In genomic region chr4:122903709-122904108, GRCm38 (mm10) we compare ENCODE assay signal across 21 mouse cellular contexts. TPM values are rescaled to one million over a fixed set of nuclear protein-coding genes. Genes with fewer than 3 reads are reported as not detected.
DNase-seq lines count a peak whose midpoint lies in the region; ATAC-seq and TF ChIP-seq lines count a peak whose summit lies in the region.
"Had no signal": no experiment of that assay in that cellular context is flagged by ENCODE, and none has a peak within 500 bp of the region (broad histone marks: within the 10 kb centered on the region; RNA-seq: fewer than 3 reads in every experiment).

No protein-coding gene starts in this region.

- peak; percentile 81 for ATAC-seq in common myeloid progenitor, adult 5-6 weeks (replicated peaks; ENCODE audit: low read depth, poor library complexity, severe bottlenecking)
- peak; percentile 76 for ATAC-seq in megakaryocyte progenitor cell, adult 5-6 weeks (replicated peaks; ENCODE audit: poor library complexity)
- no peak for ATAC-seq in lung, postnatal 0 days
- ATAC-seq: forebrain, embryonic 16.5 days; hindbrain, embryonic 16.5 days; inflammation-experienced regulatory T-cells, adult 6 months; intestine, postnatal 0 days had no signal

- H3K4me2 ChIP-seq in lung, postnatal 0 days (replicated peaks; ENCODE audit: low read depth, low read length) = no peak overlapping the region
- H3K4me2 ChIP-seq: embryonic facial prominence, embryonic 12.5 days; forebrain, embryonic 12.5 days; heart, embryonic 13.5 days; hindbrain, embryonic 12.5 days had no signal

- no peak overlapping the region for H3K9ac ChIP-seq in lung, postnatal 0 days (replicated peaks; ENCODE audit: low read depth)
- H3K9ac ChIP-seq: embryonic facial prominence, embryonic 12.5 days; forebrain, embryonic 12.5 days; heart, embryonic 13.5 days; hindbrain, embryonic 12.5 days had no signal

- H3K27ac ChIP-seq in lung, postnatal 0 days (ENCODE audit: low read length) = no peak overlapping the region
- H3K27ac ChIP-seq: embryonic facial prominence, embryonic 12.5 days; forebrain, embryonic 12.5 days; heart, embryonic 13.5 days; hindbrain, embryonic 12.5 days had no signal

- no peak for TF ChIP-seq CTCF in lung, postnatal 0 days (IDR thresholded peaks at IDR 0.05)

- H3K27me3 ChIP-seq in lung, postnatal 0 days (replicated peaks; ENCODE audit: insufficient read depth, low read length) = no peaks in the 10 kb centered on the region
- H3K27me3 ChIP-seq: embryonic facial prominence, embryonic 12.5 days; forebrain, embryonic 12.5 days; hindbrain, embryonic 12.5 days had no signal

- WGBS in lung, postnatal 0 days = 80% methylated on average over 3 of the region's 3 CpGs

- no peaks in the 10 kb centered on the region for H3K36me3 ChIP-seq in lung, postnatal 0 days (ENCODE audit: insufficient read depth, low read length)
- H3K36me3 ChIP-seq: embryonic facial prominence, embryonic 12.5 days; forebrain, embryonic 12.5 days; heart, embryonic 13.5 days; hindbrain, embryonic 12.5 days had no signal

- peak; percentile 9 to 16 for DNase-seq in B cell, adult 2 months
- no peak for DNase-seq in lung, postnatal 0 days (ENCODE audit: low spot score)
- DNase-seq in neural tube, embryonic 10.5 days (ENCODE audit: extremely low spot score, low spot score) = no peak
- no peak for DNase-seq in heart, adult 11 months
- DNase-seq: adrenal gland, postnatal 10 days; cerebellum, adult 11-12 months; cerebellum, adult 9-10 months; cerebellum, postnatal 25 days; embryo, embryonic 11 days; gastrocnemius, postnatal 14 days; heart, postnatal 36 days had no signal

- H3K4me1 ChIP-seq in lung, postnatal 0 days (ENCODE audit: insufficient read depth, low read depth, low read length) = no peaks in the 10 kb centered on the region
- H3K4me1 ChIP-seq: embryonic facial prominence, embryonic 12.5 days; forebrain, embryonic 12.5 days; heart, embryonic 13.5 days had no signal

- TF ChIP-seq EP300 in lung, postnatal 0 days (IDR thresholded peaks at IDR 0.05) = no peak

- H3K9me3 ChIP-seq in lung, postnatal 0 days (ENCODE audit: low read length) = no peaks in the 10 kb centered on the region
- H3K9me3 ChIP-seq: embryonic facial prominence, embryonic 12.5 days; forebrain, embryonic 12.5 days; hindbrain, embryonic 12.5 days had no signal

- H3K4me3 ChIP-seq in lung, postnatal 0 days (ENCODE audit: low read depth, low read length) = no peak overlapping the region
- H3K4me3 ChIP-seq: embryonic facial prominence, embryonic 12.5 days; forebrain, embryonic 12.5 days; heart, embryonic 13.5 days; hindbrain, embryonic 12.5 days had no signal

RNA-seq across cellular contexts. Expression of gene Cap1, which starts 17.9 kb away (rescaled TPM):
- total RNA-seq in common myeloid progenitor, adult 5-6 weeks (2017) = 114 and 153 TPM in 2 replicates
- 125 and 140 TPM in 2 replicates for total RNA-seq in megakaryocyte progenitor cell, adult 5-6 weeks (2015)
- total RNA-seq in megakaryocyte progenitor cell, adult 5-6 weeks (2017) = 169 and 175 TPM in 2 replicates
- 66.8 and 66.9 TPM in 2 replicates for polyA plus RNA-seq in lung, postnatal 0 days (2015; fragmentation: Nextera tagmentation; extraction: Ambion mirVana)

RNA-seq across cellular contexts. Expression of gene Mfsd2a, which starts 57.3 kb away (rescaled TPM):
- not detected in 2 replicates for total RNA-seq in common myeloid progenitor, adult 5-6 weeks (2017)
- total RNA-seq in megakaryocyte progenitor cell, adult 5-6 weeks (2015) = 0.10 and 0.22 TPM in 2 replicates
- 0.20 TPM in 1 of 2 replicates, not detected in the other for total RNA-seq in megakaryocyte progenitor cell, adult 5-6 weeks (2017)
- polyA plus RNA-seq in lung, postnatal 0 days (2015; fragmentation: Nextera tagmentation; extraction: Ambion mirVana) = 0.38 and 1.2 TPM in 2 replicates

Comparison
In these comparisons a context has a peak if more than half of its experiments do, and no peak if none do; other contexts are left out.
1. DNase-seq: peak in B cell, adult 2 months (2 of 2); none in lung, postnatal 0 days (single experiment), neural tube, embryonic 10.5 days (single experiment) and heart, adult 11 months (single experiment).